ENCODE assay signal across 28 mouse cellular contexts in the genomic region with DNA sequence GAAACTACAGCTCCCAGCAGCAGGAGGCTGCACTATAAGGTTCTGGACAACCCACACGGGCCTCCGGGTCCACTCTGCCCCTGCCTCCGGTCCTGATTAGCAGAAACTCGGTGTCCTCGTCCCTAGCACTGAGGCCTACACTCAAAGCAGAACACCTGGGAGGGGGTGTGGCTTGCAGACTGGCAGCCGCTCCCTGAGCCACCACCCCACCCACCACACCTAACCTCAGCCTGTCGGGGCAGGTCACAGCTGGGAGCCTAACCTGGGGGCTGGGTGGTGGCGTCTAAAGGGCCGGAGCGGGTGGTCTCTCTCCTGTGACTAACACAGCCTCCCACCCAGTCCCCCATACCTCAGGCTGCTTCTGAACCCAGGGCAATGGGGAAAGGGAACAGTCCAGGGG. TPM values are rescaled to one million over a fixed set of nuclear protein-coding genes. Genes with fewer than 3 reads are reported as not detected.
A peak's percentile ranks its signal among the peaks of the same experiment; 100 is the strongest.
DNase-seq lines count a peak whose midpoint lies in the region; ATAC-seq lines count a peak whose summit lies in the region.
"Had no signal": no experiment of that assay in that cellular context is flagged by ENCODE, and none has a peak within 500 bp of the region (broad histone marks: within the 10 kb centered on the region; RNA-seq: fewer than 3 reads in every experiment).

No protein-coding gene starts in this region.

- H3K9ac ChIP-seq in embryonic facial prominence, embryonic 15.5 days: no peak overlapping the region
- no peak overlapping the region for H3K9ac ChIP-seq in stomach, embryonic 14.5 days (replicated peaks; ENCODE audit: low read depth, low read length)
- no peak overlapping the region for H3K9ac ChIP-seq in liver, embryonic 11.5 days (ENCODE audit: low read depth, low read length)
- H3K9ac ChIP-seq: forebrain, embryonic 13.5 days; liver, embryonic 15.5 days; lung, embryonic 14.5 days; neural tube, embryonic 12.5 days had no signal

- DNase-seq in urinary bladder, postnatal 14 days (ENCODE audit: low spot score): peak; percentile 60
- no peak for DNase-seq in urinary bladder, adult 2 months (ENCODE audit: low spot score)
- DNase-seq in kidney, postnatal 36 days: no peak
- no peak for DNase-seq in right cerebral cortex, adult 18-20 months
- DNase-seq in liver, embryonic 11.5 days (ENCODE audit: low spot score): no peak
- DNase-seq: adrenal gland, adult 8-10 months; cerebellum, adult 9-10 months; cerebellum, postnatal 36 days; gastrocnemius, postnatal 10 days; heart, postnatal 14 days; kidney, adult 9 months; kidney, postnatal 10 days; liver; lung, embryonic 14.5 days; right cerebral cortex, postnatal 4 days; thymus, postnatal 14 days had no signal

- no peak for ATAC-seq in embryonic facial prominence, embryonic 15.5 days (ENCODE audit: insufficient number of reproducible peaks, low FRiP score, low TSS enrichment, low read depth)
- ATAC-seq in stomach, embryonic 14.5 days (ENCODE audit: insufficient number of reproducible peaks, insufficient read depth, low FRiP score, low read depth): no peak
- ATAC-seq in liver, embryonic 11.5 days (replicated peaks; ENCODE audit: low FRiP score): no peak
- ATAC-seq: CD4-positive, CD25-positive, alpha-beta regulatory T cell, adult 4 months; forebrain, embryonic 13.5 days; hindbrain, embryonic 16.5 days had no signal

- peak overlapping the region; percentile 86 for H3K27ac ChIP-seq in embryonic facial prominence, embryonic 15.5 days (replicated peaks)
- H3K27ac ChIP-seq in stomach, embryonic 14.5 days (ENCODE audit: low read length): peak overlapping the region; percentile 66; the same call in 1 of the 2 replicates
- H3K27ac ChIP-seq in liver, embryonic 11.5 days (ENCODE audit: low read depth, low read length): no peak overlapping the region
- H3K27ac ChIP-seq: forebrain, embryonic 13.5 days; liver, embryonic 15.5 days; midbrain, embryonic 10.5 days; neural tube, embryonic 12.5 days had no signal

- peaks cover 8% of the 10 kb centered on the region for H3K27me3 ChIP-seq in embryonic facial prominence, embryonic 15.5 days
- H3K27me3 ChIP-seq in stomach, embryonic 14.5 days (ENCODE audit: control insufficient read depth, insufficient read depth, low read length): peaks cover 4% of the 10 kb centered on the region
- H3K27me3 ChIP-seq in liver, embryonic 11.5 days (replicated peaks; ENCODE audit: control insufficient read depth, insufficient read depth, low read length): peaks cover 3% of the 10 kb centered on the region

- WGBS in embryonic facial prominence, embryonic 15.5 days: 65% methylated on average over 10 of the region's 10 CpGs
- 66% methylated on average over 10 of the region's 10 CpGs for WGBS in stomach, embryonic 14.5 days
- 79% methylated on average over 10 of the region's 10 CpGs for WGBS in liver, embryonic 11.5 days

- H3K36me3 ChIP-seq in embryonic facial prominence, embryonic 15.5 days: peaks cover 53% of the 10 kb centered on the region
- H3K36me3 ChIP-seq in stomach, embryonic 14.5 days (ENCODE audit: control insufficient read depth, insufficient read depth, low read length): peaks cover 14% of the 10 kb centered on the region; the same call in 1 of the 2 replicates
- peaks cover 7% of the 10 kb centered on the region for H3K36me3 ChIP-seq in liver, embryonic 11.5 days (ENCODE audit: control insufficient read depth, insufficient read depth, low read length)

- no peak overlapping the region for H3K4me3 ChIP-seq in embryonic facial prominence, embryonic 15.5 days (replicated peaks)
- no peak overlapping the region for H3K4me3 ChIP-seq in stomach, embryonic 14.5 days (ENCODE audit: low read depth, low read length)
- no peak overlapping the region for H3K4me3 ChIP-seq in liver, embryonic 11.5 days (ENCODE audit: low read depth, low read length)
- H3K4me3 ChIP-seq: forebrain, embryonic 13.5 days; liver, embryonic 15.5 days; midbrain, embryonic 10.5 days; myocyte; neural tube, embryonic 12.5 days had no signal

- H3K9me3 ChIP-seq in embryonic facial prominence, embryonic 15.5 days (replicated peaks): no peaks in the 10 kb centered on the region
- H3K9me3 ChIP-seq in stomach, embryonic 14.5 days (ENCODE audit: control insufficient read depth, low read depth, low read length): no peaks in the 10 kb centered on the region
- H3K9me3 ChIP-seq in liver, embryonic 11.5 days (ENCODE audit: control insufficient read depth, low read length): 0 out of 2 replicates have a peak, but pooled peaks cover 3% of the 10 kb centered on the region
- H3K9me3 ChIP-seq: forebrain, embryonic 13.5 days; liver, embryonic 15.5 days; neural tube, embryonic 12.5 days had no signal

- peaks cover 31% of the 10 kb centered on the region for H3K4me1 ChIP-seq in embryonic facial prominence, embryonic 15.5 days
- 0 out of 2 replicates have a peak, but pooled peaks cover 4% of the 10 kb centered on the region for H3K4me1 ChIP-seq in stomach, embryonic 14.5 days (ENCODE audit: control insufficient read depth, insufficient read depth, low read length)
- no peaks in the 10 kb centered on the region; the same call in 1 of the 2 replicates for H3K4me1 ChIP-seq in liver, embryonic 11.5 days (replicated peaks; ENCODE audit: control insufficient read depth, insufficient read depth, low read length)
- H3K4me1 ChIP-seq: forebrain, embryonic 13.5 days; neural tube, embryonic 12.5 days had no signal

- no peak overlapping the region for H3K4me2 ChIP-seq in embryonic facial prominence, embryonic 15.5 days (replicated peaks)
- H3K4me2 ChIP-seq in stomach, embryonic 14.5 days (replicated peaks; ENCODE audit: low read depth, low read length): no peak overlapping the region
- no peak overlapping the region for H3K4me2 ChIP-seq in liver, embryonic 11.5 days
- H3K4me2 ChIP-seq: forebrain, embryonic 13.5 days; liver, embryonic 15.5 days; lung, embryonic 14.5 days; neural tube, embryonic 12.5 days had no signal

RNA-seq across cellular contexts. Expression of a gene that starts 5.3 kb away (rescaled TPM):
- polyA plus RNA-seq in urinary bladder, adult 2 months (2012; rRNA removed): 218 and 326 TPM in 2 replicates
- 347 and 362 TPM in 2 replicates for polyA plus RNA-seq in embryonic facial prominence, embryonic 15.5 days (2015; fragmentation: Nextera tagmentation; extraction: Ambion mirVana)
- polyA plus RNA-seq in stomach, embryonic 14.5 days (2014; fragmentation: Nextera tagmentation; extraction: Ambion mirVana): 158 and 163 TPM in 2 replicates
- polyA plus RNA-seq in liver, embryonic 11.5 days (2014; fragmentation: Nextera tagmentation; extraction: Ambion mirVana): 1.7 and 3.5 TPM in 2 replicates

RNA-seq across cellular contexts. Expression of a gene that starts 23.1 kb away (rescaled TPM):
- polyA plus RNA-seq in urinary bladder, adult 2 months (2012; rRNA removed): 20.5 and 25.2 TPM in 2 replicates
- 19.2 and 24.9 TPM in 2 replicates for polyA plus RNA-seq in embryonic facial prominence, embryonic 15.5 days (2015; fragmentation: Nextera tagmentation; extraction: Ambion mirVana)
- 17.7 and 18.9 TPM in 2 replicates for polyA plus RNA-seq in stomach, embryonic 14.5 days (2014; fragmentation: Nextera tagmentation; extraction: Ambion mirVana)
- 23.4 and 24.8 TPM in 2 replicates for polyA plus RNA-seq in liver, embryonic 11.5 days (2014; fragmentation: Nextera tagmentation; extraction: Ambion mirVana)

RNA-seq across cellular contexts. Expression of a gene that starts 32.7 kb away (rescaled TPM):
- polyA plus RNA-seq in urinary bladder, adult 2 months (2012; rRNA removed): 4.5 and 4.6 TPM in 2 replicates
- 7.1 and 7.7 TPM in 2 replicates for polyA plus RNA-seq in embryonic facial prominence, embryonic 15.5 days (2015; fragmentation: Nextera tagmentation; extraction: Ambion mirVana)
- polyA plus RNA-seq in stomach, embryonic 14.5 days (2014; fragmentation: Nextera tagmentation; extraction: Ambion mirVana): 5.5 TPM in 2 replicates
- 8.7 and 10.0 TPM in 2 replicates for polyA plus RNA-seq in liver, embryonic 11.5 days (2014; fragmentation: Nextera tagmentation; extraction: Ambion mirVana)

RNA-seq across cellular contexts. Expression of a gene that starts 42.7 kb away (rescaled TPM):
- polyA plus RNA-seq in urinary bladder, adult 2 months (2012; rRNA removed): 17.8 and 19.7 TPM in 2 replicates
- 4.6 and 5.4 TPM in 2 replicates for polyA plus RNA-seq in embryonic facial prominence, embryonic 15.5 days (2015; fragmentation: Nextera tagmentation; extraction: Ambion mirVana)
- 2.7 and 3.2 TPM in 2 replicates for polyA plus RNA-seq in stomach, embryonic 14.5 days (2014; fragmentation: Nextera tagmentation; extraction: Ambion mirVana)
- polyA plus RNA-seq in liver, embryonic 11.5 days (2014; fragmentation: Nextera tagmentation; extraction: Ambion mirVana): 2.1 and 3.1 TPM in 2 replicates

RNA-seq across cellular contexts. Expression of a gene that starts 54.1 kb away (rescaled TPM):
- polyA plus RNA-seq in urinary bladder, adult 2 months (2012; rRNA removed): not detected in 2 replicates
- polyA plus RNA-seq in embryonic facial prominence, embryonic 15.5 days (2015; fragmentation: Nextera tagmentation; extraction: Ambion mirVana): 0.15 TPM in 1 of 2 replicates, not detected in the other
- 3.3 and 4.1 TPM in 2 replicates for polyA plus RNA-seq in stomach, embryonic 14.5 days (2014; fragmentation: Nextera tagmentation; extraction: Ambion mirVana)
- 0.89 and 1.1 TPM in 2 replicates for polyA plus RNA-seq in liver, embryonic 11.5 days (2014; fragmentation: Nextera tagmentation; extraction: Ambion mirVana)
- polyA plus RNA-seq: forebrain, embryonic 13.5 days; gonadal fat pad, adult 2 months; hindbrain, embryonic 11.5 days; hindbrain, embryonic 16.5 days; lung, embryonic 14.5 days; midbrain, postnatal 0 days; myocyte; neural tube, embryonic 12.5 days had no signal

Comparison
In these comparisons a context has a peak if more than half of its experiments do, and no peak if none do; other contexts are left out.
1. RNA of a gene that starts 5.3 kb away (polyA plus RNA-seq): 347 to 362 TPM in embryonic facial prominence, embryonic 15.5 days, 218 to 326 TPM in urinary bladder, adult 2 months and 158 to 163 TPM in stomach, embryonic 14.5 days; 1.7 to 3.5 TPM in liver, embryonic 11.5 days; every median in the first group is over 10 times any median in the second.